Mouse (Mus musculus): ENCODE measurements around the gene Tesc. TPM values are rescaled to one million over a fixed set of nuclear protein-coding genes. Genes with fewer than 3 reads are reported as not detected.

Gene Tesc
- polyA plus RNA-seq, 1 experiment from 2014 or later = 10.0 TPM

DNA sequence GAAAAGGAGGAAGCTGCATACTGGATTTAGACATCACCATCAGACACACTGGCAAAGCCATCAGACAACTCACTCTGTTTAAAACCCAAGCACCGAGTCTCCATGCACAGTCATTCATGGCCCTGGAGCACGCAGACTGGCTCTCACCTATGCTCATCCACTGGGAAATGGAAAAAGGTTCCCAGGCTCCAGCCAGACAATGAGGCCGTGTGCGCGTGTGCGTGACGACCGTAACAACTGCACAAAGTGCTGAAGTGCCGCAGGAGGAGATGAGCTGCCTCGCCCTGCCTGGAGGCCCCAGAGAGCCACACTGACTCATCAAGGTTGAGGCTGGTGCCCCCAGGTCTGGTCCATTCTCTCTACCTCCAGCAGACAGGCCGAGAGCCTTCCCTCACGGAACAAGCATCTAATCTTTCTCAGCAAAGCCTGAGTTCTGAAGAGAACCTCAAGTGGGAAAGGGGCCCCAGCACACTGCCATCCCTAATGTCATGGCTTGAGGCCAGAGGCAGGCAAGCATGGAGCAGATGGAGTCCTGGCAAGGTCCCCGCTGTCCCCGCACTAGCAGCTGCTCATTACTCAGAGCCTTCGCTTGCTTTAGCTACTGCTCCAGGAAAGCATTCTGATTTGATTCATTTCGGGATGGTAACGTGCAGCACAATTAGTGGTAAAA, 80.7 kb downstream of the Tesc start:
- 77% methylated on average over 17 of the region's 17 CpGs for WGBS
- no peaks in the 10 kb centered on the region for H3K9me3 ChIP-seq
- no peaks in the 10 kb centered on the region for H3K27me3 ChIP-seq (ENCODE audit: insufficient read depth, poor library complexity, severe bottlenecking)
- DNase-seq (ENCODE audit: low spot score) = no peak
- peaks cover 68% of the 10 kb centered on the region for H3K36me3 ChIP-seq
- 0 out of 2 replicates have a peak overlapping the region, but pooled peaks have one; percentile 9 for H3K27ac ChIP-seq
- peaks cover 25% of the 10 kb centered on the region for H3K4me1 ChIP-seq
- H3K4me3 ChIP-seq = no peak overlapping the region

DNA sequence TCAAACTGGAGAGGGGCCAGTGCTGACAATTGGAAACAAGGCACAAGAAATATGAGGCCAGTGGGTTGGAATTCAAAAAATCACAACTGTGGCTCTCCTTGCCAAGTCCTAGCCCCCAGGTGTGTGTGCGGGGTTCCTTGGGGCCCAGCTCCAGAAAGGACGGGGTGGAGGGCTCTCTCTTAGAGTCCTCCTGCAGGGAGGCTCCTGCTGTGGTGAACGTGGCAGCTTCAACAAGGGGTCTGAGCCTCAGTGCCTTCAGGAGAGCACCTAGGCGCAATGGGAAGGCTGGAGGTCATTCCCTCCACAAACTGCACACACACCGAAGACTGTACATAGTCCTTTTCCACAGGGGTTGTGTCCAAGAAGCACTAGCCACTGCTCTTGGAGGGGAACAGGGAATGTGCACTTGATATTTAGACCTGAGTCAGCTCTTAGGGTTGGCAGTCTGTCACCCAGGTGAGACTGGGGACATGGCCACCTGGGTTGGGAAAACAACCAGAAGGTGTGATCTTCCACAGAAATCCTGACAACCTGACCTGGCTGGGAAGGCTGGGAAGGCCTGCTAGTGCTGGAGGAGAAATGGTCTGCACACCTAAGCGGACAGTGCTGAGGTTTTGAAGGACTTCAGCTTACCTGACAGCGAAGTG, 81.4 kb downstream of the Tesc start:
- 85% methylated on average over 7 of the region's 7 CpGs for WGBS
- Histone ChIP-seq H3K9me3 (no peaks in the 10 kb centered on the region), H3K27me3 (ENCODE audit: insufficient read depth, poor library complexity, severe bottlenecking) (no peaks in the 10 kb centered on the region), H3K27ac (0 out of 2 replicates have a peak overlapping the region, but pooled peaks have one; percentile 9), H3K36me3 (peaks cover 69% of the 10 kb centered on the region), H3K4me1 (peaks cover 29% of the 10 kb centered on the region), H3K4me3 (no peak overlapping the region)
- DNase-seq (ENCODE audit: low spot score) = no peak

Other genes with a start within 250 kb of the Tesc start
- gene Nos1, start 246.7 kb upstream of the Tesc start, polyA plus RNA-seq (2016; fragmentation: Nextera tagmentation; extraction: Ambion mirVana) = 0.01 and 0.06 TPM in 2 replicates
- 72.2 and 73.5 TPM in 2 replicates for gene Fbxo21, start 51.0 kb upstream of the Tesc start, polyA plus RNA-seq (2016; fragmentation: Nextera tagmentation; extraction: Ambion mirVana)
- 29.4 and 31.2 TPM in 2 replicates for gene Fbxw8, start 127.7 kb downstream of the Tesc start, polyA plus RNA-seq (2016; fragmentation: Nextera tagmentation; extraction: Ambion mirVana)
- not detected in 2 replicates for gene Hrk, start 136.9 kb downstream of the Tesc start, polyA plus RNA-seq (2016; fragmentation: Nextera tagmentation; extraction: Ambion mirVana)
- 2.3 and 3.7 TPM in 2 replicates for gene Rnft2, start 217.4 kb downstream of the Tesc start, polyA plus RNA-seq (2016; fragmentation: Nextera tagmentation; extraction: Ambion mirVana)
- gene 2410131K14Rik, start 217.5 kb downstream of the Tesc start, polyA plus RNA-seq (2016; fragmentation: Nextera tagmentation; extraction: Ambion mirVana) = 7.5 and 9.3 TPM in 2 replicates

Data from heart, embryonic 10.5 days (tissue).